Mouse (Mus musculus): ENCODE data around the gene Hmg20b.

Gene Hmg20b

GRCm38 (mm10) chr10:81303258-81303657 lies 47.0 kb downstream of the Hmg20b start:
- DNase-seq, result no peak

- no peak for DNase-seq
Measured at GRCm38 (mm10) chr10:81302781-81303218, 47.5 kb downstream of the Hmg20b start.

GRCm38 (mm10) chr10:81302288-81302687 lies 48.0 kb downstream of the Hmg20b start:
- no peak for DNase-seq

GRCm38 (mm10) chr10:81301321-81301720 lies 49.0 kb downstream of the Hmg20b start:
- peak; percentile 59 to 76 for DNase-seq

- DNase-seq, result no peak
Measured at GRCm38 (mm10) chr10:81300352-81300907, 49.9 kb downstream of the Hmg20b start.

GRCm38 (mm10) chr10:81299585-81300351 lies 50.5 kb downstream of the Hmg20b start:
- DNase-seq, result no peak

GRCm38 (mm10) chr10:81298369-81299100 lies 51.7 kb downstream of the Hmg20b start:
- no peak for DNase-seq

- no peak for DNase-seq
Measured at GRCm38 (mm10) chr10:81297845-81298244, 52.4 kb downstream of the Hmg20b start.

- no peak for DNase-seq
Measured at GRCm38 (mm10) chr10:81297246-81297645, 53.0 kb downstream of the Hmg20b start.
